Mouse (Mus musculus) gastrocnemius, postnatal 36 days (tissue): ENCODE measurements around the gene Zbtb42. TPM values are rescaled to one million over a fixed set of nuclear protein-coding genes. Genes with fewer than 3 reads are reported as not detected.

ENCODE experiments used
- DNase-seq, 2 experiments: peaks; one replicate each; pipeline ENCODE4 v3.0.0; 2022
- intact Hi-C: fragments of 180-260 bp; cut with DNase I; formaldehyde crosslinking; loops from one replicate; pipeline ENCODE4 v1.15.1; 2025
- total RNA-seq, 2 experiments: library from RNA; stranded (reverse); gene quantifications; 2 replicates each; pipeline ENCODE4 v1.2.3; 2021

The Zbtb42 gene
- total RNA-seq, 2 experiments from 2014 or later = 0.79 to 1.1 TPM

DNA sequence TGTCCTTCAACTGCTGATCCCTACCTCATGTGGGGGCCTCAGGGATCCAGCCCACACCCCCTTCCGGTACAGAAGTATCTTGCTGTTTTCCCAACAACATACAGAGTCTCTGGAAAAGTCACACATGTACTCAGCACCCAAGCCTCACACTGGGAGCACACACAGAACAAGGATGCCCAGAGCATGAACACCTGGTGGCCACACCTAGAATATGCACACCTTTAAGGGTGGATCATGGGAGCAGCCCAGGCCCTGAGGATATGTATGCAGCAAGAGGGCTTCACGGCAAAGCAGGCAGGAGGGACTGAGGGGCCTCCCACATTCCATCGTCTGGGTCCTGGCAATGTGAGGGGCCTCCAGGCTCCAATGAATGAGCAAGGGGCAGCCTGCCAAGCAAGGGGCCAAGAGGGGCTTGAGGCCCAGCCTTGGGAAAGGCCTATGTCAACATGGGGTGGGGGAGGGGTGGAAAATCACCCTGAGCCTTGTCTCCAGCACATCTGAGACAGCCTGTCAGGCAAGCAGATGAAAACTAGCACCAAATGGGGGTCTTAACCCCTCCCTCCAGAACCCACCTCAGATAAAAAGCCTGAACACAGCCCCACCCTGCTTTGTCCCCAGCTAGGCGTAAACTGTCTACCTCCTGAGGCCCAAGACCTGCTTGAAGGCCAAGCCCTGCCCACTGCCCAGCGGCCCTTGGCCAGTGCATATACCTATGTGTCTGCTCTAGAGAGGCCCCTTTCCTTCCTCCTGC is 17.9 kb upstream of the Zbtb42 start:
- intact Hi-C loops = loop anchor here (2.0 kb wide), 1 partner anchor 14 kb away; the partner anchor contains the start of gene Akt1
- DNase-seq = no peak

DNA sequence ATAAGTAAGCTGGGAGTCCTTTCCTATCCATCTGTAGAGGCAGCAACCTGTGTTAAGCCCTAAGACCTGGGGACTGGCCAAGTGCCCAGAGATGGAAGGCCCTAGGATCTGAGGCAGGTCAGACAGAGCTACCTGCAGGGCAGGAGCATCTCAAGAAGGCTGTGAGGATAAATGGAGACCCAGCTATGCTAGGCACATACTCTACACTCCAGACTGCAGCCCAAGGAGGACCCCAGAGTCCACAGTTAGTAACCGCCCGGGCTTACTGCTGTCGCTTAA is 17.4 kb upstream of the Zbtb42 start:
- no peak for DNase-seq
- intact Hi-C loops = loop anchor here (2.0 kb wide), 1 partner anchor 14 kb away; the partner anchor contains the start of gene Akt1

GRCm38 (mm10) chr12:112661851-112662250 is 16.8 kb upstream of the Zbtb42 start:
- intact Hi-C loops = loop anchor here (2.0 kb wide), 1 partner anchor 13 kb away; the partner anchor contains the start of gene Akt1

GRCm38 (mm10) chr12:112663303-112663702 is 15.3 kb upstream of the Zbtb42 start:
- intact Hi-C loops = no loop called here
- no peak for DNase-seq

More at GRCm38 (mm10) chr12:112661851-112662250, 16.8 kb upstream of the Zbtb42 start:
- no peak for DNase-seq

DNA sequence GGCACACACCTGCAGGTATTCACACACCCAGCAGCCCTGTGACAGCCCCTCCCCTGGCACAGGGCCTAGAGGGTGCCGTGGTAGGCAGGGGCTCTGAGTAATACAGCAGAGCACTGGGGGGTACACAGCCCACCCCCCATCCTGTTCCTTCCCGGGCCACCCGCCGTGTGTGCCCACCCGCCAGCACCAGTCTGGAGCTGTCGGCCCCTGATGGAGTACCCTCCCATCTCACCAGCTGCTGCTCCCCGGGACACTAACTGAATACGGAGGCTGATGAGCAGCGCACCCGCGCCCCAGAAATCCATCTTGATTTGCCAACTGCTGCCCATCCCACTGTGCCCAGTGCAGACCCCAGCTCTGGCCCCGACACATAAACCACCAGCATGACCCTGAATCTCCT is 14.9 kb upstream of the Zbtb42 start:
- intact Hi-C loops = no loop called here
- DNase-seq = no peak

DNA sequence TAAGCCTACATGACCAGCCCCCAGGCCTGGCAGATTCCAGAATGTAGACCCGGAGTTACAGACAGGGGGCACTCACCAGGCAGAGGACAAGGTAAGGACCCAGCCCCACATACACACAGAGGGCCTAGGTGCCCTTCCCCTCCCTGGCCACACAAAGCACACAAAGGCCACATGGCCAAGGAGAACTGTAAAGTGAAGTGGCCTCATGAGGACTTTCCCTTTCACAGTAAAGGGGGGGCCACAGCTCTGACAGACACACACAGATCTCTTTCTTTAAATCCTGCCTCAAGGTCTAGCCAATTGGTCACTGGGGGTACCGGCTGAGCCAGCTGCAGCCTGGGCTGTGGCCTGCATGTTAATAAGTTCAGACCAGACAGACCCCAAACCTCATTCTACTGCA is 14.5 kb upstream of the Zbtb42 start:
- no peak for DNase-seq
- intact Hi-C loops = no loop called here

GRCm38 (mm10) chr12:112664656-112665055 is 14.0 kb upstream of the Zbtb42 start:
- DNase-seq = no peak
- intact Hi-C loops = no loop called here

DNA sequence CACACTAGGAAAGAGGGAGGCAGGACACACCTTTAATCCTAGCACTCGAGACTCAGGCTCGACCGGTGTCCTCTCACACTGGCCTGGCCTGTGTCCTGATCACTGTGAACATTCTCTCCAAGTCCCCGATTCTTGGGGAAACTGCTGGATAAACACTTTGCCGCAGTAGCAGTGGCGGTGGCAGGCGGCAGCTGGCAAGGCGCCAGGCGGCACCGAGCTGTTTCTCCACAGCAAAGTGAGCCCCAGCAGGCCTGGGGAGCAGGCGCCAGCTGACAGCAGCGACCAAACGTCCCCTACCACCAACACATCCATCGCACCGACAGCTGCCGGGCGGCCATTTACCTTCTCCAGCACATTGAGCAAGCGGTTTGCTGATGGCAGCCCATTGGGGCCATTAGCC is 13.2 kb upstream of the Zbtb42 start:
- intact Hi-C loops = no loop called here

GRCm38 (mm10) chr12:112665881-112666544 is 12.6 kb upstream of the Zbtb42 start:
- no peak for DNase-seq
- intact Hi-C loops = no loop called here

More for the DNA sequence above, 13.2 kb upstream of the Zbtb42 start:
- peak in 1 of 2 experiments; percentile 46 for DNase-seq

DNA sequence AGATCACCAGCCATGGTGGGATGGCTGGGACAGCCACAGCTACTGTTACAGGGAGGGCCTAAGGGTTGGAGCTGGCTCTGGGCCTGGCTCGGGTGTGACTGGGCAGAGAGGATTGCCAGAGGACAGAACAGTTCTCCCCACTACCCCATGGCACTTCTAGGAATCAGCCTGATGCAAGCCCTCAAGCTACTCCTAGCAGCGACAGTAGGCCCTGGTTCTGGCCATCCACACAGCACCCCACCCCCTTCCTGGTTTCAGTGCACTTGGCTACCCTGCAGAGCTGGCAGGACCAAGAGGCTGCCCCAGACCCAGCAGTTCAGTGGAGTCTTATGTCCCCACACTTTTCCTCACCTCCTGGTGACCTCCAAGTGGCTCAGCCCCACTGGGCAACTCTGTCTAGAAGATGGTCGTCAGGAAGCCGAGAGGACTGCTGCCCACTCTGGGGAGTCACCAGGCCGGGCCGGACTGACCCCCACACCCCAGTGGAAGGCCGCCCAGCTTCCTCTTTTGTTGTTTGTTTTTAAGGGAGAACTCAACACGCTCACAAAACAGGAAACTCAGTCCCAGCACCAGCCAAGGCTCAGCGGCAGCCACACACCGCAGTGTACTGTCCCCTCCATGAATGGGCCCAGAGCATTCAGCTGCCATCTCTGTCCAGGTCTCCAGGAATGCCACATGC is 10.9 kb upstream of the Zbtb42 start:
- DNase-seq = peak in 1 of 2 experiments; percentile 45
- intact Hi-C loops = no loop called here

- peak; percentile 52 to 58 for DNase-seq
- intact Hi-C loops = no loop called here
Measured at GRCm38 (mm10) chr12:112670718-112671393, 7.8 kb upstream of the Zbtb42 start.

DNA sequence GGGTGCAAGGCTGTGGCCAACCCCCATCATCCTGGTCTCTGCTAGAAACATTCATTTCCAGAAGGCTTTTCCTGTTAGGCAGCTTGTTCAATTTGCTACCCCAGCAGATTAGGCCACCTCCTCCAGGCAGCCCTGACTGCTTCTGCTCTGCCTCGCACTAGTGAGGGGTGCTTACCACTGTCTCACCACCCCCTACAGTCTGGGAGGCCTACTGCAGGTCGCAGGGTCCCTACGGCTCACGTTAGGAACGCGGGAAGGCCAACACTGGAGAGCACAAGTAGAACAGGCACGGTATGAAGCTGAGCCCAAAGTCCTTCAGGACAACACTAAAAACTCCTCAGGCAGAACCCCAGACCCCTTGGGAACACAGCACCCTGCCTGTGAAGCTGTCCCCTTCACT is 6.7 kb upstream of the Zbtb42 start:
- intact Hi-C loops = no loop called here
- DNase-seq = no peak

GRCm38 (mm10) chr12:112672744-112673575 is 5.7 kb upstream of the Zbtb42 start:
- intact Hi-C loops = no loop called here
- peak in 1 of 2 experiments; percentile 45 for DNase-seq

GRCm38 (mm10) chr12:112673576-112674091 is 5.0 kb upstream of the Zbtb42 start:
- no peak for DNase-seq

DNA sequence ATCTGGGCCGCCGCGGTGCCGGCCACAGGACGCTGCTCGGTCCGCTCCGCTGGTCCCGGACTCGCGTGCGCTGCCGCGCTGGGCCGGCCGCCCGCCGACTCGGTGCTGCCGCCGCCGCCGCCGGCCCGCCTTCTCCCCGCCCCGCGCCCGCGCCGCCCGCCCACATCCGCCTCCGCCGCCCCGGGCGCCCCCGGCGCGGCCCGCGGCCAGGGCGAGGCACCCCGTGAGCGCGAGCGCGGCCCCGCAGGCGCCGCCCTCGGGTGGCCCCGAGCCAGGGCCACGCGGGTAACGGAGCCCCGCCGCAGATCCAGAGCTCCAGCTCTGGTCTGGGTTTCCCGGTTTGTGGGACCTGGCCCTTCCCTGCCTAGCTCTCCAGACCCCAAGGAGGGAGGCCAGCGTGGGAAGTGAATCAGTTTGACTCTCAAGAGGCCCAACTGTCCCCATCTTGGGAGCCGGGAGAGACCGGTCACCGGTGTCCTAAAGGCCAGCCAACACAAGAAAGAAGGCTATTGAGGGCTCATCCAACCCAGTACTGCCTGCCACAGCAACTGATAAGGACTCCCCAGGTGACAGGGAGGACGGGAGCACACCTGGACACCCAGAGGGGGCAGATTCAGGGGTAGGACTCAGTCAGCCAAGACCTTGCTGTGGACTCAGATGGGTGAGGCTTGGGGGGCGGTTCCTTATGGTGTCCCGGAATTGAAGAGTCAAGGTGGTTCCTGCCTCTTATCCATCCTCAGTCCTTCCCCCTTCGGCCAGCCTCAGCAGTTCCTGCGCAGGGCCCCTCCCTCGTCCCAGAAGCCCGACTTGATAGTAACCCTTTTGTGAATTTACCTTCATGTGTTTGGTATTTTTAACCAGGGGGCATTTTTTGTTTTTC is 4.3 kb upstream of the Zbtb42 start, which contains the start of gene Akt1:
Gene Akt1, minus strand, starts transcription at position 753 of the 880 bp plus-strand sequence.
- intact Hi-C loops = loop anchor here (2.0 kb wide), 1 partner anchor 14 kb away; no protein-coding TSS in a partner anchor

More at GRCm38 (mm10) chr12:112673576-112674091, 5.0 kb upstream of the Zbtb42 start:
- intact Hi-C loops = loop anchor here (2.0 kb wide), 1 partner anchor 13 kb away; no protein-coding TSS in a partner anchor

GRCm38 (mm10) chr12:112675245-112676035 is 3.2 kb upstream of the Zbtb42 start:
- intact Hi-C loops = loop anchor here (2.0 kb wide), 1 partner anchor 15 kb away; no protein-coding TSS in a partner anchor
- DNase-seq = peak; percentile 71 to 80

More for the DNA sequence above, 4.3 kb upstream of the Zbtb42 start, which contains the start of gene Akt1:
- peak; percentile 38 to 57 for DNase-seq

- intact Hi-C loops = no loop called here
- no peak for DNase-seq
Measured at GRCm38 (mm10) chr12:112677076-112677475, 1.6 kb upstream of the Zbtb42 start.
